Mouse (Mus musculus) heart, embryonic 14.5 days (tissue): ENCODE data around the gene Mpz. TPM values are rescaled to one million over a fixed set of nuclear protein-coding genes. Genes with fewer than 3 reads are reported as not detected.

Experiments used
- ATAC-seq: fragments of 200-750 bp; cut with Nextera tagmentation; 2 replicates; pipeline ENCODE4 v1.8.0; 2017; ENCODE audit warnings: low read depth, moderate TSS enrichment; ENCODE audit not compliant: insufficient number of reproducible peaks, insufficient read depth, low FRiP score
- H3K27ac ChIP-seq, 2 experiments: fragments of 200-500 bp in 1 of 2; fragments of 300-500 bp in 1 of 2; sonication (generic) in 1 of 2; replicated peaks in 1 of 2; 2 replicates each; pipeline ENCODE4 v1.5.1; 2012 to 2014; ENCODE audit warnings: low read depth in 2 of 2, low read length in 2 of 2, control low read depth in 1 of 2, mild to moderate bottlenecking in 1 of 2, mixed read lengths in 1 of 2; ENCODE audit not compliant: control insufficient read depth in 1 of 2, insufficient read depth in 1 of 2
- H3K27me3 ChIP-seq: fragments of 300-500 bp; sonication (generic); 2 replicates; pipeline ENCODE4 v1.6.1; 2014; ENCODE audit warnings: mild to moderate bottlenecking, low read length, control low read depth; ENCODE audit not compliant: control insufficient read depth, insufficient read depth
- H3K36me3 ChIP-seq: fragments of 300-500 bp; sonication (generic); 2 replicates; pipeline ENCODE4 v1.6.1; 2014; ENCODE audit warnings: mild to moderate bottlenecking, control low read depth, low read length, mixed read lengths; ENCODE audit not compliant: control insufficient read depth, insufficient read depth
- H3K4me1 ChIP-seq, 2 experiments: fragments of 200-500 bp in 1 of 2; fragments of 300-500 bp in 1 of 2; sonication (generic) in 1 of 2; 2 replicates each; pipeline ENCODE4 v1.6.1; 2012 to 2014; ENCODE audit warnings: low read length in 2 of 2, control low read depth in 1 of 2, mixed read lengths in 1 of 2; ENCODE audit not compliant: control insufficient read depth in 2 of 2, insufficient read depth in 2 of 2
- H3K4me2 ChIP-seq: fragments of 300-500 bp; sonication (generic); 2 replicates; pipeline ENCODE4 v1.6.1; 2014; ENCODE audit warnings: mild to moderate bottlenecking, low read length
- H3K4me3 ChIP-seq, 2 experiments: fragments of 200-500 bp in 1 of 2; fragments of 300-500 bp in 1 of 2; sonication (generic) in 1 of 2; 2 replicates each; pipeline ENCODE4 v1.5.1; 2012 to 2014; ENCODE audit warnings: low read length in 2 of 2, mild to moderate bottlenecking in 2 of 2, control low read depth in 1 of 2, low read depth in 1 of 2, moderate library complexity in 1 of 2; ENCODE audit not compliant: control insufficient read depth in 1 of 2, insufficient read depth in 1 of 2
- H3K9ac ChIP-seq: fragments of 300-500 bp; sonication (generic); 2 replicates; pipeline ENCODE4 v1.6.1; 2014; ENCODE audit warnings: mild to moderate bottlenecking, low read length
- H3K9me3 ChIP-seq: fragments of 300-500 bp; sonication (generic); 2 replicates; pipeline ENCODE4 v1.6.1; 2016; ENCODE audit warnings: low read length, control low read depth; ENCODE audit not compliant: control insufficient read depth
- WGBS: fragments of 180-500 bp; shearing (Covaris S2); extraction: QIAGEN DNeasy Blood & Tissue Kit; methylation state at CpG from one replicate; pipeline ENCODE4 v1.1.7; 2014; 5-methylcytosine and 5-hydroxymethylcytosine counted together
- polyA plus RNA-seq: library from polyadenylated mRNA; unstranded; fragments of >200 nt; fragmentation: Nextera tagmentation; extraction: Ambion mirVana; gene quantifications from 2 replicates; pipeline ENCODE4 v1.2.1, GENCODE M21; 2014

Gene Mpz
- polyA plus RNA-seq, 1 experiment from 2014 or later = not detected

GRCm38 (mm10) chr1:171157965-171158364, 7.5 kb downstream of the Mpz start:
- Histone ChIP-seq H3K36me3 (no peaks in the 10 kb centered on the region), H3K27me3 (peaks cover 25% of the 10 kb centered on the region; the same call in 1 of the 2 replicates), H3K9me3 (no peaks in the 10 kb centered on the region), H3K27ac (no peak overlapping the region), H3K4me1 (peaks cover 5 to 9% of the 10 kb centered on the region in 2 experiments), H3K9ac (no peak overlapping the region), H3K4me3 (no peak overlapping the region), H3K4me2 (no peak overlapping the region)
- no peak for ATAC-seq

GRCm38 (mm10) chr1:171159485-171159975, 9.0 kb downstream of the Mpz start:
- peaks cover 25% of the 10 kb centered on the region; the same call in 1 of the 2 replicates for H3K27me3 ChIP-seq
- no peak for ATAC-seq
- peaks cover 5 to 9% of the 10 kb centered on the region in 2 experiments for H3K4me1 ChIP-seq
- H3K9ac ChIP-seq = peak overlapping the region; percentile 27
- no peaks in the 10 kb centered on the region for H3K9me3 ChIP-seq
- 6% methylated on average over 15 of the region's 15 CpGs for WGBS
- H3K36me3 ChIP-seq = no peaks in the 10 kb centered on the region
- peak overlapping the region; percentile 51 for H3K4me2 ChIP-seq
- H3K4me3 ChIP-seq = peak overlapping the region; percentile 1 to 31
- no peak overlapping the region for H3K27ac ChIP-seq

GRCm38 (mm10) chr1:171162526-171162925, 12.0 kb downstream of the Mpz start:
- H3K4me1 ChIP-seq = peaks cover 5 to 9% of the 10 kb centered on the region in 2 experiments
- 81% methylated on average over 3 of the region's 3 CpGs for WGBS
- H3K36me3 ChIP-seq = no peaks in the 10 kb centered on the region
- no peak overlapping the region for H3K9ac ChIP-seq
- peaks cover 13% of the 10 kb centered on the region; the same call in 1 of the 2 replicates for H3K27me3 ChIP-seq
- H3K4me3 ChIP-seq = no peak overlapping the region
- H3K9me3 ChIP-seq = no peaks in the 10 kb centered on the region
- no peak for ATAC-seq
- H3K27ac ChIP-seq = no peak overlapping the region
- no peak overlapping the region for H3K4me2 ChIP-seq

GRCm38 (mm10) chr1:171164258-171164657, 13.7 kb downstream of the Mpz start:
- peaks cover 4 to 9% of the 10 kb centered on the region in 2 experiments for H3K4me1 ChIP-seq
- H3K4me2 ChIP-seq = no peak overlapping the region
- H3K27ac ChIP-seq = no peak overlapping the region
- WGBS = 24% methylated on average over 3 of the region's 3 CpGs
- H3K9ac ChIP-seq = no peak overlapping the region
- H3K4me3 ChIP-seq = no peak overlapping the region
- ATAC-seq = no peak
- H3K9me3 ChIP-seq = no peaks in the 10 kb centered on the region
- H3K27me3 ChIP-seq = 0 out of 2 replicates have a peak, but pooled peaks cover 3% of the 10 kb centered on the region
- H3K36me3 ChIP-seq = no peaks in the 10 kb centered on the region

- H3K36me3 ChIP-seq = no peaks in the 10 kb centered on the region
- 56% methylated on average over 5 of the region's 5 CpGs for WGBS
- H3K9me3 ChIP-seq = no peaks in the 10 kb centered on the region
- H3K27ac ChIP-seq = no peak overlapping the region
- no peak overlapping the region for H3K4me3 ChIP-seq
- ATAC-seq = no peak
- no peak overlapping the region for H3K9ac ChIP-seq
- H3K4me2 ChIP-seq = no peak overlapping the region
- peaks cover 2% of the 10 kb centered on the region in 2 experiments; a peak in 1 of 4 replicates for H3K4me1 ChIP-seq
- H3K27me3 ChIP-seq = no peaks in the 10 kb centered on the region
Measured at GRCm38 (mm10) chr1:171165629-171166345, 15.3 kb downstream of the Mpz start.

GRCm38 (mm10) chr1:171168906-171169305, 18.4 kb downstream of the Mpz start:
- Histone ChIP-seq H3K4me3 (no peak overlapping the region), H3K27me3 (no peaks in the 10 kb centered on the region), H3K9me3 (no peaks in the 10 kb centered on the region), H3K36me3 (peaks cover 6% of the 10 kb centered on the region; the same call in 1 of the 2 replicates), H3K4me2 (no peak overlapping the region), H3K4me1 (peaks cover 7 to 13% of the 10 kb centered on the region in 2 experiments), H3K9ac (no peak overlapping the region), H3K27ac (no peak overlapping the region)
- ATAC-seq = no peak
- 82% methylated on average over 12 of the region's 12 CpGs for WGBS

GRCm38 (mm10) chr1:171169913-171170312, 19.4 kb downstream of the Mpz start:
- ATAC-seq = no peak
- H3K4me3 ChIP-seq = no peak overlapping the region
- H3K4me1 ChIP-seq = peaks cover 7 to 13% of the 10 kb centered on the region in 2 experiments
- no peak overlapping the region for H3K4me2 ChIP-seq
- H3K27ac ChIP-seq = no peak overlapping the region
- WGBS = 44% methylated on average over 3 of the region's 3 CpGs
- no peaks in the 10 kb centered on the region for H3K9me3 ChIP-seq
- peaks cover 9% of the 10 kb centered on the region; the same call in 1 of the 2 replicates for H3K36me3 ChIP-seq
- no peak overlapping the region for H3K9ac ChIP-seq
- H3K27me3 ChIP-seq = no peaks in the 10 kb centered on the region
